Mouse (Mus musculus) duodenum, adult 2 months (tissue): ENCODE results near the gene Olfr418. TPM values are rescaled to one million over a fixed set of nuclear protein-coding genes. Genes with fewer than 3 reads are reported as not detected.

Source experiments
- polyA plus RNA-seq: library from polyadenylated mRNA; depleted of rRNA; stranded (reverse); fragments of >200 nt; gene quantifications from 2 replicates; pipeline ENCODE4 v1.2.3, GENCODE M21; 2012; ENCODE audit warnings: low replicate concordance; rRNA removed

Gene Olfr418
- not detected in 2 replicates for polyA plus RNA-seq

DNA sequence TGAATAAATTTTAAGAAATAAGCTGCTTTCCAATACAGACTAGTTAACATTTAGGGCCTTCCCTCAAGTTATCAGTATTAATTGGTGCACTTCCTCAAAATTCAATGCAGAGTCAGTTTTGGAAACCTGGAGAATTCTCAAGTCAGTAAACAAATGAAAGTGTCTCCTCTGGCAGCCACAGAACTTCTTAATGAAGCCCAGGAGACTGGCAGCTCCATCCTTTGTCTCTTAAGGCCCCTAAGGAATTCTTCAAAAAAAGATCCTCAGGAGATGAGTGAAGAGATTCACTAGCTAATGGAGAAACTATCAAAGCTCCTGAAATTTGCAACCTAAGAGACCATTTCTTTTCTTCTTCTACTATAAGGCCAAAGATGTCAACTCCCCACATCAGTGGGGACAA is at the start of gene Olfr418:
TSS of gene Olfr418 (plus strand) at position 301 of the 400 bp plus-strand sequence.

DNA sequence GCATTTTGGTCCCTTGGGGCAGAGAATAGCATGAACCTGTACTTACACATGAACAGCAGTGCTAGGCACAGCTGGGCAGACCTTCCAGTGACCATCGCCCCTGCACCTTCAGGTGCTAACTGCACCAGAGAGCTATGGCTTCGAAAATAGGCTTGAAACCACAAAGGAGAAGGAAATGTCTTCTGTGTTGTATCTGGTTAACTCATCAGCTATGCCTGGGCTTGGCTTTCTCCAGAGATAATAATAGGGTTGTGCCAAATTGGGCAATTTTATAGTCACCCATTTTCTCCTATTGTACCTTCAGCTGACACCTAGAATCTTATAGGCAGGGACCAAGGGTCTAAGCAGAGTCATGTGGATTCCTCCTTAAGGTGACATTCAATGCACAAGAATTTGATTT is 38.7 kb upstream of the Olfr418 start, which contains the start of gene Fcer1a:
TSS of gene Fcer1a (minus strand) at position 134 of the 400 bp plus-strand sequence.

DNA sequence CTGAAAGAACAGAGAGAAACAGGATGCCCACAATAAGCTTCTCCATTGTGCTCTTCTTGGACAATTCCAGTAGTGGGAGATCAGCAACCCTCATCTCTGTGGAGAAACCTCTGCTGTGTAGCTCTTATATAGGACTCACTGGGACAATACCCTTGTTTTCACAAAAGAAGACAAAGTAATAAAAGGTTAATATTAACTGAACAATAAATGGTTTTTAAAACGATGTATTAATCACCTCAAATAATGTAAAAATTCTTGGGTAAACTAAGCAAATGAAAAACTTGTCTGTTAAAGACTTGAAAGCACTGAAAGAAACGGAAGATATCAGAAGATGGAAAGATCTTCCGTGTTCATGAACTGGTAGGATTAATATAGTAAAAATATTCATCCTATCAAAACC is 11.9 kb downstream of the Olfr418 start, which contains the start of gene Mptx2:
TSS of gene Mptx2 (minus strand) at position 101 of the 400 bp plus-strand sequence.

Other genes starting within 250 kb of the Olfr418 start
- not detected in 2 replicates for gene Olfr1408, start 128.6 kb upstream of the Olfr418 start, polyA plus RNA-seq
- not detected in 2 replicates for gene Olfr1406, start 75.4 kb upstream of the Olfr418 start, polyA plus RNA-seq
- not detected in 2 replicates for gene Olfr218, start 68.2 kb upstream of the Olfr418 start, polyA plus RNA-seq
- gene Olfr1404, start 53.6 kb upstream of the Olfr418 start, polyA plus RNA-seq: not detected in 2 replicates
- 0.12 TPM in 1 of 2 replicates, not detected in the other for gene Fcer1a, start 38.8 kb upstream of the Olfr418 start, polyA plus RNA-seq
- 1.1 and 11.3 TPM in 2 replicates for gene Mptx2, start 11.8 kb downstream of the Olfr418 start, polyA plus RNA-seq
- 7.0 and 8.4 TPM in 2 replicates for gene Ackr1, start 67.7 kb downstream of the Olfr418 start, polyA plus RNA-seq
- gene Aim2, start 84.9 kb downstream of the Olfr418 start, polyA plus RNA-seq: 0.11 and 1.4 TPM in 2 replicates
- gene Cadm3, start 101.7 kb downstream of the Olfr418 start, polyA plus RNA-seq: 4.9 and 5.4 TPM in 2 replicates
- gene Ifi206, start 225.0 kb downstream of the Olfr418 start, polyA plus RNA-seq: 0.21 and 0.65 TPM in 2 replicates